Mouse (Mus musculus): ENCODE results near the gene Rbfox3. TPM values are rescaled to one million over a fixed set of nuclear protein-coding genes. Genes with fewer than 3 reads are reported as not detected.
A peak's percentile ranks its signal among the peaks of the same experiment; 100 is the strongest.

The Rbfox3 gene
- total RNA-seq, 2 experiments from 2014 or later, result 3.4 to 4.3 TPM

- no peak for DNase-seq
Observed at GRCm38 (mm10) chr11:118507095-118507494, 404.3 kb downstream of the Rbfox3 start.

GRCm38 (mm10) chr11:118504180-118504454 is 407.3 kb downstream of the Rbfox3 start:
- peak; percentile 40 for DNase-seq

- no peak for DNase-seq
Observed at GRCm38 (mm10) chr11:118503418-118504179, 407.8 kb downstream of the Rbfox3 start.

- no peak for DNase-seq
Observed at GRCm38 (mm10) chr11:118502990-118503389, 408.4 kb downstream of the Rbfox3 start.

- DNase-seq, result no peak
Observed at GRCm38 (mm10) chr11:118496066-118496689, 415.2 kb downstream of the Rbfox3 start.

- DNase-seq, result no peak
Observed at GRCm38 (mm10) chr11:118495065-118495464, 416.3 kb downstream of the Rbfox3 start.

- no peak for DNase-seq
Observed at GRCm38 (mm10) chr11:118494001-118494737, 417.2 kb downstream of the Rbfox3 start.

- DNase-seq, result no peak
Observed at GRCm38 (mm10) chr11:118493458-118493857, 417.9 kb downstream of the Rbfox3 start.

GRCm38 (mm10) chr11:118491230-118491629 is 420.2 kb downstream of the Rbfox3 start:
- DNase-seq, result no peak

- peak; percentile 93 for DNase-seq
Observed at GRCm38 (mm10) chr11:118490566-118491218, 420.7 kb downstream of the Rbfox3 start.

- DNase-seq, result no peak
Observed at GRCm38 (mm10) chr11:118488907-118489270, 422.5 kb downstream of the Rbfox3 start.

- DNase-seq, result no peak
Observed at GRCm38 (mm10) chr11:118488191-118488906, 423.0 kb downstream of the Rbfox3 start.

- DNase-seq, result no peak
Observed at GRCm38 (mm10) chr11:118486881-118487772, 424.3 kb downstream of the Rbfox3 start.

GRCm38 (mm10) chr11:118486281-118486680 is 425.1 kb downstream of the Rbfox3 start:
- no peak for DNase-seq

- no peak for DNase-seq
Observed at GRCm38 (mm10) chr11:118485780-118486179, 425.6 kb downstream of the Rbfox3 start.

- no peak for DNase-seq
Observed at GRCm38 (mm10) chr11:118485338-118485737, 426.1 kb downstream of the Rbfox3 start.

- DNase-seq, result no peak
Observed at GRCm38 (mm10) chr11:118484169-118484568, 427.2 kb downstream of the Rbfox3 start.

- no peak for DNase-seq
Observed at GRCm38 (mm10) chr11:118481751-118482150, 429.6 kb downstream of the Rbfox3 start.

- DNase-seq, result no peak
Observed at GRCm38 (mm10) chr11:118481231-118481630, 430.2 kb downstream of the Rbfox3 start.

GRCm38 (mm10) chr11:118479776-118480175 is 431.6 kb downstream of the Rbfox3 start:
- peak; percentile 79 for DNase-seq
